Mouse (Mus musculus) brain, embryonic 14.5 days (tissue): Measurements from ENCODE around the gene Tenm2.

Experiments
- CTCF ChIP-seq: fragments of 200-500 bp; IDR thresholded peaks from 2 replicates; pipeline ENCODE4 v1.5.1; 2012; ENCODE audit warnings: inconsistent platforms, mild to moderate bottlenecking, moderate library complexity, borderline replicate concordance; ENCODE audit not compliant: insufficient read depth, insufficient read length; ENCODE audit errors: extremely low read depth
- POLR2A ChIP-seq: fragments of 200-500 bp; IDR thresholded peaks from 2 replicates; pipeline ENCODE4 v1.6.1; 2012; ENCODE audit warnings: mild to moderate bottlenecking, inconsistent platforms, borderline replicate concordance; ENCODE audit not compliant: poor library complexity, insufficient read depth, insufficient read length, severe bottlenecking; ENCODE audit errors: extremely low read depth

- TF ChIP-seq CTCF (no peak), POLR2A (no peak)
These were observed 1195.1 kb downstream of the Tenm2 start for GRCm38 (mm10) chr11:36040508-36041233.
